Mouse (Mus musculus) liver, embryonic 11.5 days (tissue): ENCODE results near the gene Nptxr. TPM values are rescaled to one million over a fixed set of nuclear protein-coding genes. Genes with fewer than 3 reads are reported as not detected.

Experiments
- ATAC-seq: fragments of 200-750 bp; cut with Nextera tagmentation; replicated peaks from 2 replicates; pipeline ENCODE4 v1.8.0; 2017; ENCODE audit warnings: moderate number of reproducible peaks, mild to moderate bottlenecking, moderate TSS enrichment, moderate library complexity; ENCODE audit not compliant: low FRiP score
- DNase-seq: peaks from one replicate; pipeline ENCODE4 v3.0.0-alpha.2; 2017; ENCODE audit warnings: low spot score
- H3K27ac ChIP-seq: fragments of 300-500 bp; sonication (generic); 2 replicates; pipeline ENCODE4 v1.5.1; 2014; ENCODE audit warnings: mild to moderate bottlenecking, low read depth, low read length, control low read depth
- H3K27me3 ChIP-seq: fragments of 300-500 bp; sonication (generic); replicated peaks from 2 replicates; pipeline ENCODE4 v1.6.1; 2014; ENCODE audit warnings: low read length, mixed read lengths; ENCODE audit not compliant: control insufficient read depth, insufficient read depth
- H3K36me3 ChIP-seq: fragments of 300-500 bp; sonication (generic); 2 replicates; pipeline ENCODE4 v1.6.1; 2014; ENCODE audit warnings: mild to moderate bottlenecking, low read length, moderate library complexity, mixed read lengths; ENCODE audit not compliant: control insufficient read depth, insufficient read depth
- H3K4me1 ChIP-seq: fragments of 300-500 bp; sonication (generic); replicated peaks from 2 replicates; pipeline ENCODE4 v1.6.1; 2014; ENCODE audit warnings: low read length, mixed read lengths; ENCODE audit not compliant: control insufficient read depth, insufficient read depth
- H3K4me2 ChIP-seq: fragments of 300-500 bp; sonication (generic); 2 replicates; pipeline ENCODE4 v1.6.1; 2014; ENCODE audit warnings: mild to moderate bottlenecking, control low read depth, moderate library complexity
- H3K4me3 ChIP-seq: fragments of 300-500 bp; sonication (generic); 2 replicates; pipeline ENCODE4 v1.5.1; 2014; ENCODE audit warnings: low read depth, low read length, control low read depth
- H3K9ac ChIP-seq: fragments of 300-500 bp; sonication (generic); 2 replicates; pipeline ENCODE4 v1.6.1; 2014; ENCODE audit warnings: low read depth, low read length, control low read depth
- H3K9me3 ChIP-seq: fragments of 300-500 bp; sonication (generic); 2 replicates; pipeline ENCODE4 v1.6.1; 2016; ENCODE audit warnings: low read length, inconsistent platforms, mixed read lengths; ENCODE audit not compliant: control insufficient read depth
- WGBS: fragments of 180-500 bp; shearing (Covaris S2); extraction: QIAGEN DNeasy Blood & Tissue Kit; methylation state at CpG from one replicate; pipeline ENCODE4 v1.1.7; 2014; 5-methylcytosine and 5-hydroxymethylcytosine counted together
- polyA plus RNA-seq: library from polyadenylated mRNA; unstranded; fragments of >200 nt; fragmentation: Nextera tagmentation; extraction: Ambion mirVana; gene quantifications from 2 replicates; pipeline ENCODE4 v1.2.1, GENCODE M21; 2014

Gene Nptxr
- polyA plus RNA-seq, 1 experiment from 2014 or later, result 0.43 TPM

DNA sequence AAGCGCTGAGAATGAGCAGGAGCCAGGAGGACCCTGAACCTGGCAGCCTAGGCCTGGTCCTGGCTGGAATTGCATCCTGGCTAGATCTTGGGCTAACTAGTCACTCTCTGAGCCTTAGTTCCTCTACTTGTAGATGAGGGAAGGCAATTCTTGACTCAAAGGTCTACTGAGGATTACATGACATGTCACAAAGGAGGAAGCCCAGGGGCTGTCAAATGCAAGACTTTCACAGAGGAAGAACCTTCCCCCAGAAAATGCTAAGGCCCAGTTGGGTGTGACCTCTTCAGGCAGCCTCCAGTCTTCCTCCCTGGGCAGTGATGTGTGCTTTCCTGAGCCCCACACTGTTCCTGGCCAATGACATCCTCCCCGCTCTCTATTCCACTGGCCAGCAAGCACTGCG, 47.4 kb downstream of the Nptxr start:
- Histone ChIP-seq H3K9me3 (no peaks in the 10 kb centered on the region), H3K4me3 (no peak overlapping the region), H3K27me3 (no peaks in the 10 kb centered on the region), H3K27ac (no peak overlapping the region), H3K36me3 (no peaks in the 10 kb centered on the region), H3K4me2 (no peak overlapping the region), H3K9ac (no peak overlapping the region), H3K4me1 (no peaks in the 10 kb centered on the region)
- ATAC-seq (no peak), DNase-seq (no peak)
- 62% methylated on average over 3 of the region's 3 CpGs for WGBS

DNA sequence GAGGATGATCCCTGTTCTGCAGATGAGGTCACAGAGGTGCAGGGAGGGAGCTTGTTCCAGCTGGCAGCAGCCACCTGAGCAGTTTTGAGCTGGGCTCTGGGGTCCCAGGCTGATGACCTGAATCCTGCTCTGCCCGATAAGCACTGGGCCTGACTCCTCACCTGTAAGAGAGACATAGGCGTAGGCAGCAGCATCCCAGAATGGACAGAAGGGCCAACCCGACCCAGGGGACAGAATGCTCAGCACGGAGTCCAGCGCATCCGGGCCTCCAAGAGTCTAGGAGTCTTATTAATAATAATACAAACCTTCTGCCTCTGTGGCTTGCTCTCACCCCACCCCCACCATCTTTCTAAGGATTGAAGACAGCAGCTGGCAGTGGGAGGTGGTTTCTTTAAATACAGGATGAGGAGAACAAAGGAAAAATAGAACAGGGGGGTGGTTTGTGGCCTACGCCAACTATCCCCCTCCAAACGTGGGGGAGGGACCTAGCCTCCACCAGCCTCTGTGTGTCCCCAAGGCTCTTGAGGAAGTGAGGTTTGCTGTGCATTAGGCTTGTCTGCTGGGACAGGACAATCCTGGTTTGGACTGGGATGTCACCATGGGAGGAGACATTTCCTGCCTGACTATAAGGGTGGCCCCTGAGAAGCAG, 48.5 kb downstream of the Nptxr start:
- Histone ChIP-seq H3K9ac (no peak overlapping the region), H3K4me3 (no peak overlapping the region), H3K9me3 (no peaks in the 10 kb centered on the region), H3K4me2 (no peak overlapping the region), H3K36me3 (no peaks in the 10 kb centered on the region), H3K4me1 (no peaks in the 10 kb centered on the region), H3K27ac (no peak overlapping the region), H3K27me3 (no peaks in the 10 kb centered on the region)
- ATAC-seq, result no peak
- 73% methylated on average over 8 of the region's 8 CpGs for WGBS
- no peak for DNase-seq

- Histone ChIP-seq H3K27ac (no peak overlapping the region), H3K9ac (no peak overlapping the region), H3K9me3 (no peaks in the 10 kb centered on the region), H3K4me2 (no peak overlapping the region), H3K36me3 (no peaks in the 10 kb centered on the region), H3K27me3 (no peaks in the 10 kb centered on the region), H3K4me1 (no peaks in the 10 kb centered on the region), H3K4me3 (no peak overlapping the region)
- WGBS, result 73% methylated on average over 4 of the region's 4 CpGs
- DNase-seq (no peak), ATAC-seq (no peak)
These were observed 49.4 kb downstream of the Nptxr start for GRCm38 (mm10) chr15:79755176-79755575.

DNA sequence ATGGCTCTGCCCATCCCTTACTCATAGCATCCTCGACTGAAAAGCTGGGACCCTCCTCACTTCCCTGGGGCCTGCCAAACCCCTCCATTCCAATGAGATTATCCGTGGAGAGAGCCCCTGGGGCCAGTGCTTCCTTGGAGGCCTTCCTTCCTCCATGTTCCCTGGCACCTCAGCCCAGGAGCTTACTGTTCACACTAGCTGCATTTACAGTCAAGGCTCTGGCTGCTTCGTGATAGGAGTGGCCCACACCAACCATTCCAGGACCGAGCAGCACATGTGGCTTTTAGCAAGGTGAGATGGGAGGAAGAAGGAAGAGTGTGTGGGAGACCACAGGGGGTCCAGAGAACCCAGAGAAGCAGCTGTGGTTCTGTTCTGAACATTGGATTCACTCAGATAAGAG, 50.7 kb downstream of the Nptxr start:
- DNase-seq (no peak), ATAC-seq (no peak)
- Histone ChIP-seq H3K36me3 (no peaks in the 10 kb centered on the region), H3K27me3 (no peaks in the 10 kb centered on the region), H3K9ac (no peak overlapping the region), H3K4me3 (no peak overlapping the region), H3K27ac (no peak overlapping the region), H3K9me3 (no peaks in the 10 kb centered on the region), H3K4me2 (no peak overlapping the region), H3K4me1 (no peaks in the 10 kb centered on the region)
- WGBS, result 53% methylated on average over 4 of the region's 4 CpGs

- H3K4me2 ChIP-seq, result no peak overlapping the region
- 78% methylated on average over 3 of the region's 3 CpGs for WGBS
- no peaks in the 10 kb centered on the region for H3K9me3 ChIP-seq
- H3K4me3 ChIP-seq, result no peak overlapping the region
- DNase-seq (no peak), ATAC-seq (no peak)
- H3K36me3 ChIP-seq, result no peaks in the 10 kb centered on the region
- H3K27me3 ChIP-seq, result no peaks in the 10 kb centered on the region
- no peak overlapping the region for H3K9ac ChIP-seq
- no peak overlapping the region for H3K27ac ChIP-seq
- no peaks in the 10 kb centered on the region for H3K4me1 ChIP-seq
These were observed 51.2 kb downstream of the Nptxr start for GRCm38 (mm10) chr15:79753420-79753752.

DNA sequence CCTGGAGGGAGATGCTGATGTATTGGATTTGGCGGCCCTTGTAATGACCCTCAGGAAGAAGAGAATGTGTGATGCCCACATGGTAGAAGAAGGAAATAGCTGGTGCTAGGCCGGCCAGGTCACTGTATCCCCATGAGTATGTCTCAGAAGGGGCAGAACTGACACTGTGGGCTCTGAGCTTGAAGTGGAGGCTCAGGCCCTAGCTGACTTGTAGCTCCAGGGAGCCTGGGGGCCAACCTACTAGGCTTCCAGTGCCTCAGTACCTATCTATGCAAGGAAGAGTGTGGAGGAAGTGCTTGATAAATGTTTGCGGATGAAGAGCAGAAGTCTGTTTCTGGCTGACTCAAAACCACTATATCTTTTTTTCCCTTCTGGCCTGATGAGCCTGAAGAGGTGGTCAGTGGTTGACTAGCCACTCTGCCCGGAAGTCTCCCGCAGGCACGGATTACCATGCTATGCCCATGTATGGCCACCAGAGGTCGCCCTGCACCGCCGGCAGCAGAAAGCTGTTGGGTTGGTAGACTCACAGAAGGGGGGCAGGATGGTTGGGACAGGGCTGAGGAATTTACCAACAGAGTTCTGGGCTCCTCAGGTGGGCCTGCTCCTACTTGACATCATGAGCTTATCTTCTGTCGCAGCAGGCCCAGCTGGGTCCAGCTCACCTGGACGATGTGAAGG, 51.7 kb downstream of the Nptxr start:
- H3K27me3 ChIP-seq, result no peaks in the 10 kb centered on the region
- H3K9me3 ChIP-seq, result no peaks in the 10 kb centered on the region
- no peaks in the 10 kb centered on the region for H3K4me1 ChIP-seq
- no peak overlapping the region for H3K4me2 ChIP-seq
- no peak overlapping the region for H3K27ac ChIP-seq
- ATAC-seq (peak; percentile 49), DNase-seq (peak; percentile 76)
- no peaks in the 10 kb centered on the region for H3K36me3 ChIP-seq
- no peak overlapping the region for H3K9ac ChIP-seq
- 19% methylated on average over 11 of the region's 11 CpGs for WGBS
- no peak overlapping the region for H3K4me3 ChIP-seq

DNA sequence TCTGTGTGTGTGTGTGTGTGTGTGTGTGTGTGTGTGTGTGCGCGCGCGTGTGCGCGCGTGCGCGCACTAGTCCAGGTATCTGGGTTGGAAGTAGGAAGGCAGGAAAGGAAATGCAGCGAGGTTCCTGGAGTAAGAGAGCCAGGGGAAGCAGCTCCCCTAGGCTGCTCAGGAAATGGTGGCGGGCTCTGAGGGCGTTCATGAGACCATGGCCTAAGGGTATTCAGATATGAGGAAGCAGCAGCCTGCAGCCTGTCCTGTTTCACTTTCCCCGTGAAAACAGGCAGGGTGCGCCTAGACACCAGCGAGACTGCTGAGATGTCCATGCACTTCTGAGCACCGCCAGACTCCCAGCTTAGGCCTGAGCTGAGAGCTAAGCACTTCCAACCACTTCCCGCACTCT, 52.8 kb downstream of the Nptxr start:
- 75% methylated on average over 17 of the region's 17 CpGs for WGBS
- DNase-seq, result no peak
- no peak for ATAC-seq
- H3K36me3 ChIP-seq, result no peaks in the 10 kb centered on the region
- H3K4me1 ChIP-seq, result no peaks in the 10 kb centered on the region
- H3K27ac ChIP-seq, result no peak overlapping the region
- H3K9me3 ChIP-seq, result no peaks in the 10 kb centered on the region
- H3K4me2 ChIP-seq, result no peak overlapping the region
- no peak overlapping the region for H3K9ac ChIP-seq
- H3K27me3 ChIP-seq, result no peaks in the 10 kb centered on the region
- no peak overlapping the region for H3K4me3 ChIP-seq

DNA sequence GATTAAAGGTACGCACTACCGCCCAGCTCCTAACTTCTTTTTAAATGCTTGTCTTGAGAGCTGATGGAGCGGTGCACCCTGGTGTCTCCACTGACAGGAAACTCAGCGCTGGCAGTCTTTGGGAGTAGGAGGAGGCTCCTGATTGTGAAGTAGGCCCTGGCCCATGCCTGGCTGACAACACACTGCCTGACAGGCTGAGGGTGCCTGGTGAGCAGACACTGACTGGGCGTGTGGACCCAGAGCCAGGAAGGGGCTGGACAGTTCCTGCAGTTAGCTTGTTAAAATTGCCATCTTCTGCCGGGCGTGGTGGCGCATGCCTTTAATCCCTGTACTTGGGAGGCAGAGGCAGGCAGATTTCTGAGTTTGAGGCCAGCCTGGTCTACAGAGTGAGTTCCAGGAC, 54.3 kb downstream of the Nptxr start:
- Histone ChIP-seq H3K4me1 (no peaks in the 10 kb centered on the region), H3K36me3 (no peaks in the 10 kb centered on the region), H3K9me3 (no peaks in the 10 kb centered on the region), H3K27me3 (no peaks in the 10 kb centered on the region), H3K4me3 (no peak overlapping the region), H3K9ac (no peak overlapping the region), H3K4me2 (no peak overlapping the region), H3K27ac (no peak overlapping the region)
- ATAC-seq, result no peak
- 85% methylated on average over 8 of the region's 8 CpGs for WGBS
- DNase-seq, result no peak

DNA sequence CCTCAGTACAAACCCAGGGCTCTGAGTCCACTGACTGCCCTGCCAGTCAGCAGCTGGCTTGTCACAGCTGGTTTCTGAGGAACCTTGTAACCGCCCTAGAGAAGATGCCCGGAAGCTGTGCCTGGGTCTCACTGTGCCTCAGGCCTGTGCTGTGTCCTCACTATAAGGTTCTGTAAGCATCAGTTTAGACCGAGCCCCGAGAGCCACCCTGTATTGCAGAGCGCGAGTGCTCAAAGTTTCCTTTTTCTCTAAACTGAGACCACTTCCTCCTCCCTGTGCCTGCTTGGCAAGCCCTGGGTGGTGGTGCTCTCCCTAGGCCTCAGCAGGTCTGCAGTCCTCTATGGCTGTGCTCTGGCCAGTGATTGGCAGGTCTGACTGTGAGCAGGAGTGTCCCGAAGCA, 55.4 kb downstream of the Nptxr start:
- Histone ChIP-seq H3K9ac (no peak overlapping the region), H3K27ac (no peak overlapping the region), H3K36me3 (no peaks in the 10 kb centered on the region), H3K27me3 (no peaks in the 10 kb centered on the region), H3K9me3 (no peaks in the 10 kb centered on the region), H3K4me3 (no peak overlapping the region), H3K4me2 (no peak overlapping the region), H3K4me1 (no peaks in the 10 kb centered on the region)
- DNase-seq (no peak), ATAC-seq (no peak)
- 74% methylated on average over 7 of the region's 7 CpGs for WGBS
